Mouse (Mus musculus): Measurements from ENCODE around the gene Sema4b.

DNA sequence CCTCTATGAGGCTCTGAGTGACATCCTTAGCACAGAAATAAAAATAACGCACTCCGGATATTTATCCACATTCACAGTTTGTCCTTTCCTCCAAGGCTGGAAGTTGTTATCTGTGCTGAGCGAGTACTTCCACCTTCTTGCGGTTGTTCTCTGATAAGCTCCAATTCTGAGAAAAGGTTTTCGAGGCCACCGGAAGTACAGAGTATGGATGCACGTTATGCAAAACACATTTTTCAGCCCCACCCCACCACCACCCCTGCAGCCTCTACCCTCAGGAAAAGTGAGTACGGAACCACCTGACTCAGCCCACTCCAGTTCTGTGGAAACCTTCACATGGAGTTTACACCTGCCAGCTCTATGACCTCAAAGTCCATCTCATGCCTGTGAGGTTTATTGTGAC, 40.6 kb upstream of the Sema4b start:
- no peak for TF ChIP-seq CTCF (IDR thresholded peaks at IDR 0.05 in 2 of 3, conservative IDR thresholded peaks at IDR 0.05 in 1 of 3; ENCODE audit: control insufficient read depth in 1 of 3, insufficient read depth in 1 of 3, low read depth in 2 of 3, low read length in 3 of 3, poor library complexity in 1 of 3, severe bottlenecking in 1 of 3)
- TF ChIP-seq ZMIZ1 (IDR thresholded peaks at IDR 0.05; ENCODE audit: low read depth, low read length) = no peak
- TF ChIP-seq MAX (IDR thresholded peaks at IDR 0.05; ENCODE audit: low read length) = peak; percentile 49; the same call in 1 of the 2 replicates
- TF ChIP-seq ELF1 (IDR thresholded peaks at IDR 0.05; ENCODE audit: low read depth, low read length) = peak; percentile 63
- TF ChIP-seq POLR2AphosphoS5 (IDR thresholded peaks at IDR 0.05; ENCODE audit: borderline replicate concordance, low read depth, low read length) = no peak
- peak; percentile 93 for TF ChIP-seq TCF12 (IDR thresholded peaks at IDR 0.05; ENCODE audit: low read depth, low read length)
- peak; percentile 92 for TF ChIP-seq SIN3A (IDR thresholded peaks at IDR 0.05; ENCODE audit: low read length)
- no peak for TF ChIP-seq CHD1 (IDR thresholded peaks at IDR 0.05; ENCODE audit: low read depth, low read length)
- TF ChIP-seq USF2 (IDR thresholded peaks at IDR 0.05; ENCODE audit: borderline replicate concordance in 1 of 2, insufficient read depth in 1 of 2, low read depth in 1 of 2, low read length in 2 of 2) = no peak
- peak; percentile 61; the same call in 1 of the 2 replicates for TF ChIP-seq HCFC1 (IDR thresholded peaks at IDR 0.05; ENCODE audit: low read depth, low read length)
- peak; percentile 96 to 98 for TF ChIP-seq EP300 (IDR thresholded peaks at IDR 0.05; ENCODE audit: low read depth in 1 of 2, low read length in 2 of 2)

Measured in MEL (cell line).